Mouse (Mus musculus) intestine, embryonic 14.5 days (tissue): ENCODE measurements around the gene Mllt11. TPM values are rescaled to one million over a fixed set of nuclear protein-coding genes. Genes with fewer than 3 reads are reported as not detected.

Source experiments
- ATAC-seq: fragments of 200-750 bp; cut with Nextera tagmentation; replicated peaks from 2 replicates; pipeline ENCODE4 v1.8.0; 2017; ENCODE audit warnings: low read depth, moderate number of reproducible peaks, moderate TSS enrichment, moderate library complexity; ENCODE audit not compliant: low FRiP score, low TSS enrichment
- DNase-seq: peaks from one replicate; pipeline ENCODE4 v3.0.0-alpha.2; 2018; ENCODE audit warnings: low spot score
- H3K27ac ChIP-seq: fragments of 300-500 bp; sonication (generic); 2 replicates; pipeline ENCODE4 v1.5.1; 2014; ENCODE audit warnings: low read depth, mild to moderate bottlenecking, control low read depth
- H3K27me3 ChIP-seq: fragments of 300-500 bp; sonication (generic); replicated peaks from 2 replicates; pipeline ENCODE4 v1.6.1; 2014; ENCODE audit warnings: low read length, control low read depth; ENCODE audit not compliant: control insufficient read depth, insufficient read depth
- H3K36me3 ChIP-seq: fragments of 300-500 bp; sonication (generic); 2 replicates; pipeline ENCODE4 v1.6.1; 2014; ENCODE audit warnings: low read length, control low read depth; ENCODE audit not compliant: control insufficient read depth, insufficient read depth
- H3K4me1 ChIP-seq: fragments of 300-500 bp; sonication (generic); replicated peaks from 2 replicates; pipeline ENCODE4 v1.6.1; 2014; ENCODE audit warnings: low read length, control low read depth, mixed read lengths; ENCODE audit not compliant: control insufficient read depth, insufficient read depth
- H3K4me2 ChIP-seq: fragments of 300-500 bp; sonication (generic); 2 replicates; pipeline ENCODE4 v1.6.1; 2014; ENCODE audit warnings: low read length
- H3K4me3 ChIP-seq: fragments of 300-500 bp; sonication (generic); 2 replicates; pipeline ENCODE4 v1.5.1; 2014; ENCODE audit warnings: low read depth, low read length, control low read depth, mixed read lengths
- H3K9ac ChIP-seq: fragments of 300-500 bp; sonication (generic); 2 replicates; pipeline ENCODE4 v1.6.1; 2014; ENCODE audit warnings: mild to moderate bottlenecking, low read length
- H3K9me3 ChIP-seq: fragments of 300-500 bp; sonication (generic); 2 replicates; pipeline ENCODE4 v1.6.1; 2016; ENCODE audit warnings: low read length, control low read depth; ENCODE audit not compliant: control insufficient read depth
- WGBS: fragments of 180-500 bp; shearing (Covaris S2); extraction: QIAGEN DNeasy Blood & Tissue Kit; methylation state at CpG from one replicate; pipeline ENCODE4 v1.1.7; 2014; 5-methylcytosine and 5-hydroxymethylcytosine counted together
- polyA plus RNA-seq: library from polyadenylated mRNA; unstranded; fragments of >200 nt; fragmentation: Nextera tagmentation; extraction: Ambion mirVana; gene quantifications from 2 replicates; pipeline ENCODE4 v1.2.1, GENCODE M21; 2014

Mllt11 gene
- polyA plus RNA-seq, 1 experiment from 2014 or later = 38.9 TPM

DNA sequence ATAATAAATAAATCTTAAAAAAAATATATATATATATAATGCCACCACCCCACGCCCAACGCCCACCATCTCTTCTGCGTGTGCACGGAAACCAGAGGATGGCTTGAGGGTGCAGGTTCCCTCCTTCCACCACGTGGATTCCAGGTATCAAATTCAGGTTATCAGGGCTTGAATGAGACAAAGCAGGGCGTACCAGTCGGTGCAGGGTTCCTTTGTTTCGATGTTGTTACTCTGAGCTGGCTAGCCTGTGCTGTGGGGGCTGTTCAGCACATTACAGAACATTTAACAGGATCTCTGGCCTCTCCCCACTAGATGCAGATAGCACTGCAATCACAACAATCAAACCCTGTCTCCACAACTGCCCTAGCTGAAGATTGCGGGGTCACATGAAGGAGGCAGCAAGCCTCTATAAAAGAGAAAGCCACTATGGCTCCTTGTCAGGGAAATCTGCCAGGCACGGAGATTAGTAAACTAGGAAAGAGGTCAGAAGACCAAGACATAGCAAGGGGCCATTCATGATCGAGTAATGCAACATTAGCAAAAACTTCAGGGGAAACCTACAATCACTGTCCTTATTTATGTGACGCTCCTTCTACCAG is 38.9 kb upstream of the Mllt11 start:
- Histone ChIP-seq H3K4me2 (no peak overlapping the region), H3K27ac (no peak overlapping the region), H3K9ac (no peak overlapping the region), H3K9me3 (no peaks in the 10 kb centered on the region), H3K4me3 (no peak overlapping the region), H3K27me3 (no peaks in the 10 kb centered on the region), H3K36me3 (peaks cover 37% of the 10 kb centered on the region), H3K4me1 (no peaks in the 10 kb centered on the region; the same call in 1 of the 2 replicates)
- 80% methylated on average over 12 of the region's 12 CpGs for WGBS
- ATAC-seq (no peak), DNase-seq (no peak)

GRCm38 (mm10) chr3:95269789-95270188 is 37.8 kb upstream of the Mllt11 start:
- 96% methylated on average over 5 of the region's 5 CpGs for WGBS
- no peak overlapping the region for H3K27ac ChIP-seq

DNA sequence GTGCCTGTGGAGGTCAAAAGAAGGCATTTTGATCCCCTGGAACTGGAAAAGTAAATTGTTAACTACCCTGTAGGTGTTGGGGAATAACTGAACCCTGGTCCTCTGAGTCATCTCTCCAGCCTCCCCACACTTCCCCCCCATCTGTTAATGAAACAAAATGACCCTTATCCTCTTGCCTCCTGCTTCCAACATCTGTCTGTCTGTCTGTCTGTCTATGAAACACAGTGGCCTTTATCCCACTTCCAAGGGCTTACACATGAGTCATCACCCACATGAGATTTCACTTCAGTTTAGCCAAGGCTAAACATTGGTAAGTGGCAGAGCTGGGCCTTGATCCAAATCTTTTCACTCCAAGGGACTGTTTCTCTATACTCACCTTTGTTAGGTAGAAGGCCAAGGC is 35.9 kb upstream of the Mllt11 start:
- H3K4me3 ChIP-seq = no peak overlapping the region
- no peak overlapping the region for H3K27ac ChIP-seq
- no peak overlapping the region for H3K9ac ChIP-seq
- no peaks in the 10 kb centered on the region for H3K9me3 ChIP-seq
- ATAC-seq (no peak), DNase-seq (no peak)
- H3K4me2 ChIP-seq = no peak overlapping the region
- no peaks in the 10 kb centered on the region for H3K27me3 ChIP-seq
- peaks cover 53% of the 10 kb centered on the region for H3K36me3 ChIP-seq
- H3K4me1 ChIP-seq = no peaks in the 10 kb centered on the region

More at GRCm38 (mm10) chr3:95269789-95270188, 37.8 kb upstream of the Mllt11 start:
- no peak overlapping the region for H3K4me2 ChIP-seq
- DNase-seq (no peak), ATAC-seq (no peak)
- no peaks in the 10 kb centered on the region for H3K9me3 ChIP-seq
- H3K9ac ChIP-seq = no peak overlapping the region
- no peaks in the 10 kb centered on the region for H3K27me3 ChIP-seq
- no peak overlapping the region for H3K4me3 ChIP-seq
- H3K4me1 ChIP-seq = no peaks in the 10 kb centered on the region; the same call in 1 of the 2 replicates
- H3K36me3 ChIP-seq = peaks cover 44% of the 10 kb centered on the region

DNA sequence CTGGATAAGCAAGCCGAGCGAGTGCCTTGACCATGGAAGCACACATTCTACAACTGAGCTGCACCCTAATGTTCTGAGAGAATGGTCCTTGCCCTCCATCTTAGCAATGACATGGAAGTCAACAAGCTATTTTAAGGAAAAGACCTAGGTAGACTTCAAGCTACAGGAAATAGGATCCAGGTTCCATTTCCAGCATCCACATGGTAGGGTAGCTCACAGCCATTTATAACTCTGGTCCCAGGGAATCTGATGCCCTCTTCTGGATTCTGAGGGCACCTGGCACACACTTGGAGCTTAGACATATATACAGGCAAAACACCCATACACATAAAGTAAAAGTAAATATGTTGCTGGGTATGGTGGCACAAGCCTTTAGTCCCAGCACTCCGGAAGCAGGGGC is 34.1 kb upstream of the Mllt11 start:
- Histone ChIP-seq H3K27me3 (no peaks in the 10 kb centered on the region), H3K4me2 (no peak overlapping the region), H3K4me1 (no peaks in the 10 kb centered on the region), H3K9me3 (no peaks in the 10 kb centered on the region), H3K4me3 (no peak overlapping the region), H3K36me3 (peaks cover 63% of the 10 kb centered on the region), H3K27ac (no peak overlapping the region), H3K9ac (no peak overlapping the region)
- DNase-seq (no peak), ATAC-seq (no peak)
- WGBS = 93% methylated on average over 3 of the region's 3 CpGs

DNA sequence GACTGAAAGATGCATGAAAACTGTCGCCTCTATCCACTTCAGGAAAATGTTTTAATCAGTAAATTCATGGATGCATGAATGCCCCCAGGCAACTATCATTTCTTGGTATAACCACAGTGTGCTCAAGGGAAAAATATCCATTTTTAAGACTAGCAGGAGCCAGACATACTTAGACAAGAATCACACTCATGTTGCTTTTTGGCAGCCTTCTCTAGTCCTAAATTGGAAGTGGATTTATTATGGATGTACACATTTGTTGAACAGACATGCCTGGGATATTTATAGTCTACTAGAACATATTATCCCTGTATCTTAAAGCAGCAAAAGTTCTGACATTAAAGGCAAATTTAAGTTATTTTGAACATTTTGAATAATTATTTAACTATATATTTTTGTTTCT is 32.8 kb upstream of the Mllt11 start:
- Histone ChIP-seq H3K36me3 (peaks cover 70% of the 10 kb centered on the region), H3K9me3 (no peaks in the 10 kb centered on the region), H3K4me3 (no peak overlapping the region), H3K9ac (no peak overlapping the region), H3K27me3 (no peaks in the 10 kb centered on the region), H3K4me2 (no peak overlapping the region), H3K4me1 (no peaks in the 10 kb centered on the region), H3K27ac (no peak overlapping the region)
- DNase-seq = no peak
- 81% methylated on average over 1 of the region's 1 CpGs for WGBS
- no peak for ATAC-seq

DNA sequence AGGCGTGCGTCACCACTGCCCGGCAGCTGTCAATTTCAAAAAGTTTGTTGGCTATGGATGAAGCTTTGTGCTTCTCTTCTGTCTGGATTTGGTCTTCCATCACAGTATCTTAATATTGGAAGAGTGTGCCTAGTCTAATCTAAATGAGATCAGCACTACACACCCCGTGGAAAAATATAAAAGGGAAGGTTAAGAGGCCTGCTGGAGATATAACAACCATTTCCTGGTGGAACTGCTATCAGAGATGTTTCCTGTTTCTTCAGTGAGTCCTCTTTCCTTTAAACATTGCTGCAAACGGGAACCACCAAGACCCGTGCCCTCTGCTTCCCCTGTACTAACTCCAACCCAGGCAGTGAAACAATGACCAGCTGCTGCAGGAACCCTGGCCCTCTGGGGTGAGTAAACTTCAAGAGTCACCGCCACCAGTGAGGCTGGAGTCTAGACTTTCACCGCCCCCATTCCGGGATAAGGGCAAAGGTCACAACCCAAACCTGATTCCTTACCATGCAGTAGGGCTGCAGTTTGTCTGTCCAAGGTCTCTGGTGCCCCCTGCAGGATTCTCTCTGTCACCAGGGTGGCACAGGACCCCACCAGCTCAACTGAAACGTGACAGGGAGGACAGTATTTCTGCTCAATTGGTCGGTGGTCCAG is 31.2 kb upstream of the Mllt11 start:
- DNase-seq (peak; percentile 79), ATAC-seq (peak; percentile 72)
- no peak overlapping the region for H3K4me2 ChIP-seq
- H3K36me3 ChIP-seq = peaks cover 71% of the 10 kb centered on the region
- H3K9ac ChIP-seq = no peak overlapping the region
- H3K27me3 ChIP-seq = no peaks in the 10 kb centered on the region
- H3K9me3 ChIP-seq = no peaks in the 10 kb centered on the region
- 48% methylated on average over 11 of the region's 11 CpGs for WGBS
- H3K4me1 ChIP-seq = no peaks in the 10 kb centered on the region
- H3K4me3 ChIP-seq = no peak overlapping the region
- no peak overlapping the region for H3K27ac ChIP-seq

GRCm38 (mm10) chr3:95261975-95262374 is 30.0 kb upstream of the Mllt11 start:
- Histone ChIP-seq H3K4me2 (no peak overlapping the region), H3K4me3 (no peak overlapping the region), H3K4me1 (no peaks in the 10 kb centered on the region), H3K27me3 (no peaks in the 10 kb centered on the region), H3K27ac (no peak overlapping the region), H3K9me3 (no peaks in the 10 kb centered on the region), H3K9ac (no peak overlapping the region), H3K36me3 (peaks cover 72% of the 10 kb centered on the region)
- DNase-seq (no peak), ATAC-seq (no peak)
- WGBS = 91% methylated on average over 4 of the region's 4 CpGs

DNA sequence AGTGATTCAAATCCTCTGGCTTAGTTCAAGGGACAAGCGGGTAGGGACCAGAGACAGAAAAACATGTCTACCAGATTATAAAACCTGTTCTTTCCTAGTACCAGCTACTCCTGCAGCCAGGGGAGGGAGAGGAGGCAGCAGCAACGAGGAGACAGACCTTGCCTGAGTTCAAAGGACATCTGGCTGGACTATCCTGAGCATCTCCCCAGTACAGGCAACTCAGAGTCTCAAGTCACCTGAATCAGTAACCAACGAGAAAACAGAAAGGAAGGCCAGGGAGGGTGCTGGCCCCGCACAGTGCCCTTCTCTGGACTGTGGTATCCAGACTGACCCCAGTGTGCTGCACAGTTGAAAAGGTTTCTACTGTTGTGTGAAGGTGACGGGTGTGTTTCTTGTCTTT is 25.0 kb upstream of the Mllt11 start:
- Histone ChIP-seq H3K4me3 (no peak overlapping the region), H3K27ac (no peak overlapping the region), H3K9me3 (no peaks in the 10 kb centered on the region), H3K4me1 (no peaks in the 10 kb centered on the region), H3K36me3 (peaks cover 79% of the 10 kb centered on the region), H3K9ac (no peak overlapping the region), H3K4me2 (no peak overlapping the region), H3K27me3 (no peaks in the 10 kb centered on the region)
- ATAC-seq (no peak), DNase-seq (no peak)
- WGBS = 84% methylated on average over 5 of the region's 5 CpGs
